Mouse (Mus musculus) liver, embryonic 12.5 days (tissue): ENCODE measurements around the gene Rab11fip3. TPM values are rescaled to one million over a fixed set of nuclear protein-coding genes. Genes with fewer than 3 reads are reported as not detected.

Experiments
- ATAC-seq: fragments of 200-750 bp; cut with Nextera tagmentation; 2 replicates; pipeline ENCODE4 v1.8.0; 2017; ENCODE audit warnings: moderate number of reproducible peaks, mild to moderate bottlenecking, moderate library complexity
- H3K27ac ChIP-seq: fragments of 300-500 bp; sonication (generic); 2 replicates; pipeline ENCODE4 v1.5.1; 2016; ENCODE audit warnings: mild to moderate bottlenecking
- H3K27me3 ChIP-seq: fragments of 300-500 bp; sonication (generic); replicated peaks from 2 replicates; pipeline ENCODE4 v1.6.1; 2016; ENCODE audit warnings: mild to moderate bottlenecking, moderate library complexity
- H3K36me3 ChIP-seq: fragments of 300-500 bp; sonication (generic); 2 replicates; pipeline ENCODE4 v1.6.1; 2016; ENCODE audit warnings: mild to moderate bottlenecking, moderate library complexity
- H3K4me1 ChIP-seq: fragments of 300-500 bp; sonication (generic); 2 replicates; pipeline ENCODE4 v1.6.1; 2016
- H3K4me2 ChIP-seq: fragments of 300-500 bp; sonication (generic); 2 replicates; pipeline ENCODE4 v1.6.1; 2016; ENCODE audit warnings: mild to moderate bottlenecking, moderate library complexity
- H3K4me3 ChIP-seq: fragments of 300-500 bp; sonication (generic); 2 replicates; pipeline ENCODE4 v1.5.1; 2016; ENCODE audit warnings: mild to moderate bottlenecking, moderate library complexity
- H3K9ac ChIP-seq: fragments of 300-500 bp; sonication (generic); 2 replicates; pipeline ENCODE4 v1.6.1; 2016; ENCODE audit warnings: mild to moderate bottlenecking, moderate library complexity
- H3K9me3 ChIP-seq: fragments of 300-500 bp; sonication (generic); replicated peaks from 2 replicates; pipeline ENCODE4 v1.6.1; 2016; ENCODE audit warnings: mild to moderate bottlenecking, moderate library complexity
- WGBS: fragments of 180-500 bp; shearing (Covaris S2); methylation state at CpG from one replicate; pipeline ENCODE4 v1.1.7; 2016; ENCODE audit not compliant: insufficient replicate concordance; 5-methylcytosine and 5-hydroxymethylcytosine counted together
- polyA plus RNA-seq: library from polyadenylated mRNA; unstranded; fragments of >200 nt; fragmentation: Nextera tagmentation; extraction: Ambion mirVana; gene quantifications from 2 replicates; pipeline ENCODE4 v1.2.1, GENCODE M21; 2016

The Rab11fip3 gene
- polyA plus RNA-seq, 1 experiment from 2014 or later = 4.2 TPM

- 0 out of 2 replicates have a peak, but pooled peaks have one; percentile 15 for ATAC-seq
- Histone ChIP-seq H3K4me2 (peak overlapping the region; percentile 4; the same call in 1 of the 2 replicates), H3K27me3 (0 out of 2 replicates have a peak, but pooled peaks cover 7% of the 10 kb centered on the region), H3K4me1 (peaks cover 71% of the 10 kb centered on the region), H3K9ac (no peak overlapping the region), H3K36me3 (peaks cover 11% of the 10 kb centered on the region), H3K9me3 (no peaks in the 10 kb centered on the region), H3K4me3 (no peak overlapping the region), H3K27ac (peak overlapping the region; percentile 46)
- 32% methylated on average over 10 of the region's 10 CpGs for WGBS
Observed at GRCm38 (mm10) chr17:26005731-26006450, 63.5 kb downstream of the Rab11fip3 start.

DNA sequence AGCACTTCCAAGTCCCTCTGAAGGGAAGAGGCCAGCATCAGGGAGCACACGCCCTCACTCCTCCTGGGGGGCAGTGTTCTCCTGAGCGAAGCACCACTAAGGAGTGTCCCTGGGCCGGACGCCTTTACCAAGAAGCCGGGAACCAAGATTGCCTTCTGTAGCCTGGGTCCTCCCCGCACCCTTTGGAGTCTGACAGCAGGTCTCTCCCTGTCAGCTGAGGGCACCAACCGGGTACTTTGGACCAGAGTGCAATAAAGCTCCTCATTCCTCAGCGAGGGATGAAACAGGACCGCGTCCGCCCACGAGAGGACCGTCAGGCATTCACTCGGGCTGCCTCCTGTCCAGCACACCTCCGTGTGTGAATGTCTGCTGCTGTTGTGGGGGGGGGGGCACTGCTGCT is 64.6 kb downstream of the Rab11fip3 start:
- H3K27ac ChIP-seq = no peak overlapping the region
- H3K9me3 ChIP-seq = no peaks in the 10 kb centered on the region
- H3K4me1 ChIP-seq = peaks cover 60% of the 10 kb centered on the region
- no peak overlapping the region for H3K4me2 ChIP-seq
- 0 out of 2 replicates have a peak, but pooled peaks cover 7% of the 10 kb centered on the region for H3K27me3 ChIP-seq
- peaks cover 11% of the 10 kb centered on the region for H3K36me3 ChIP-seq
- WGBS = 85% methylated on average over 15 of the region's 15 CpGs
- H3K4me3 ChIP-seq = no peak overlapping the region
- ATAC-seq = no peak
- no peak overlapping the region for H3K9ac ChIP-seq

DNA sequence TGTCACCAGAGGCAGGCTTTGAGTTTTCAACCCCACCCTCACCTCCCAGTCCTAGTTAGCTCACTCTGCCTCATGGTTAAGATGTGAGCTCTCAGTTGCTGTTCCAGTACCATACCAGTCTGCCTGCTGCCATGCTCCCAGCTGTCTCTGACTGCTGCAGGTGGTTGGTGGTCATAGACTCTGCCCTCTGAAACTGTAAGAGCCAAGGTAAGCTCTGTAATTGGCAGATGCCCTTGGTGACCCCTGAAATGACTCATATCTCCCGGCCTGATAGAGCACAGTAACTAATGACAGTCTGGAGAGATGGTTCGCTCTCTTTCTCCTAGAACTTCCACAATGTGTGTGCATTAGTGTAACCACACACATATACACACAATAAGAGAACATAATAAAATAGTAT is 65.5 kb downstream of the Rab11fip3 start:
- no peak for ATAC-seq
- Histone ChIP-seq H3K9ac (no peak overlapping the region), H3K36me3 (peaks cover 11% of the 10 kb centered on the region), H3K4me2 (no peak overlapping the region), H3K9me3 (no peaks in the 10 kb centered on the region), H3K4me3 (no peak overlapping the region), H3K27me3 (0 out of 2 replicates have a peak, but pooled peaks cover 7% of the 10 kb centered on the region), H3K27ac (no peak overlapping the region), H3K4me1 (peaks cover 51% of the 10 kb centered on the region)
- WGBS = 73% methylated on average over 2 of the region's 2 CpGs

DNA sequence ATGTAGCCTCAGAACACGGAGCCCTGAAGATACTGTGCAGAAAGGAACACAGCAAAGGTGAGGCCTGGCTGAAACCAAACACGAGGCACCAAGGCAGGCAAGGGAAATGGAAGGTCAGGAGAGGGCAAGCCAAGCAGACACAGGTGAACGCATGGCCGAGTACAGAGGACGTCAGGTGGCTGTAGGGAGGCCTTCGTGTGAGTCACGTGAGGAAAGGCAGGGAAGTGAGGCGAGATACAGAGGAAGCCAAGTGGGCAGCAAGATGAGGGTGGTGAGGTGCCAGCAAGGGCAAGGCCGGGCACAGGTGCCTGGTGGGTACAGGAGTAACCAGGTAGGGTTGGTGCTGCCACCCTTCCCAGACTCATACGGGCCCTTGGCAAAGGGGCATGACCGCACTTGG is 70.9 kb downstream of the Rab11fip3 start:
- Histone ChIP-seq H3K4me2 (no peak overlapping the region), H3K9ac (no peak overlapping the region), H3K27me3 (no peaks in the 10 kb centered on the region), H3K4me1 (peaks cover 15% of the 10 kb centered on the region), H3K4me3 (no peak overlapping the region), H3K9me3 (no peaks in the 10 kb centered on the region), H3K27ac (no peak overlapping the region), H3K36me3 (peaks cover 9% of the 10 kb centered on the region)
- WGBS = 78% methylated on average over 11 of the region's 11 CpGs
- no peak for ATAC-seq

GRCm38 (mm10) chr17:25993489-25993888 is 75.9 kb downstream of the Rab11fip3 start:
- no peaks in the 10 kb centered on the region for H3K27me3 ChIP-seq
- peaks cover 22% of the 10 kb centered on the region; the same call in 1 of the 2 replicates for H3K36me3 ChIP-seq
- peaks cover 31% of the 10 kb centered on the region for H3K4me1 ChIP-seq
- H3K4me3 ChIP-seq = no peak overlapping the region
- H3K9ac ChIP-seq = no peak overlapping the region
- ATAC-seq = peak; percentile 66; the same call in 1 of the 2 replicates
- H3K27ac ChIP-seq = no peak overlapping the region
- H3K4me2 ChIP-seq = no peak overlapping the region
- WGBS = 45% methylated on average over 3 of the region's 3 CpGs
- no peaks in the 10 kb centered on the region for H3K9me3 ChIP-seq

DNA sequence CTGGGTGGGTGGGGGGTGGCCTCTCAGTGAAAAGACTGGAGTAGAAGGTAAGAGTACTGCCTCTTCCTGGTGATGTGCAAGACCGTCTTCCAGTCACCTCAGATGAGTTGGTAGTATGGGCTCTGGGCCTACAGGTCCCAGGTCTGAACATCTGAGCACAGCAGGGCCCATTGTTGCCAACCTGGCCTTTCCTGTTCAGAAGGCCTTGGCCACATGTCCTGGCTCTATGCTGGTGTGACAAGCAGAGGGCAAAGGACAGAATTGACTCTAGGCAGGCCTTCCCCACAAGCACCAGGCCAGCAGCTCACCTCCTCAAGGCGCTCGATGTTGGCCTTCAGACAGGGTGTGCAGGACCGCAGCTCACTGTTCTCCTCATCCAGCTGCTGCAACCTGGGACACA is 77.1 kb downstream of the Rab11fip3 start:
- no peak for ATAC-seq
- Histone ChIP-seq H3K9me3 (no peaks in the 10 kb centered on the region), H3K9ac (no peak overlapping the region), H3K36me3 (peaks cover 22% of the 10 kb centered on the region; the same call in 1 of the 2 replicates), H3K4me2 (no peak overlapping the region), H3K27ac (no peak overlapping the region), H3K4me1 (peaks cover 31% of the 10 kb centered on the region), H3K27me3 (no peaks in the 10 kb centered on the region), H3K4me3 (no peak overlapping the region)
- WGBS = 91% methylated on average over 4 of the region's 4 CpGs

- peak overlapping the region; percentile 13; the same call in 1 of the 2 replicates for H3K27ac ChIP-seq
- peaks cover 5% of the 10 kb centered on the region for H3K27me3 ChIP-seq
- 15% methylated on average over 5 of the region's 5 CpGs for WGBS
- peaks cover 42% of the 10 kb centered on the region for H3K4me1 ChIP-seq
- no peak overlapping the region for H3K9ac ChIP-seq
- peaks cover 22% of the 10 kb centered on the region; the same call in 1 of the 2 replicates for H3K36me3 ChIP-seq
- H3K4me2 ChIP-seq = no peak overlapping the region
- no peak for ATAC-seq
- H3K4me3 ChIP-seq = no peak overlapping the region
- no peaks in the 10 kb centered on the region for H3K9me3 ChIP-seq
Observed at GRCm38 (mm10) chr17:25990331-25990730, 79.0 kb downstream of the Rab11fip3 start.

DNA sequence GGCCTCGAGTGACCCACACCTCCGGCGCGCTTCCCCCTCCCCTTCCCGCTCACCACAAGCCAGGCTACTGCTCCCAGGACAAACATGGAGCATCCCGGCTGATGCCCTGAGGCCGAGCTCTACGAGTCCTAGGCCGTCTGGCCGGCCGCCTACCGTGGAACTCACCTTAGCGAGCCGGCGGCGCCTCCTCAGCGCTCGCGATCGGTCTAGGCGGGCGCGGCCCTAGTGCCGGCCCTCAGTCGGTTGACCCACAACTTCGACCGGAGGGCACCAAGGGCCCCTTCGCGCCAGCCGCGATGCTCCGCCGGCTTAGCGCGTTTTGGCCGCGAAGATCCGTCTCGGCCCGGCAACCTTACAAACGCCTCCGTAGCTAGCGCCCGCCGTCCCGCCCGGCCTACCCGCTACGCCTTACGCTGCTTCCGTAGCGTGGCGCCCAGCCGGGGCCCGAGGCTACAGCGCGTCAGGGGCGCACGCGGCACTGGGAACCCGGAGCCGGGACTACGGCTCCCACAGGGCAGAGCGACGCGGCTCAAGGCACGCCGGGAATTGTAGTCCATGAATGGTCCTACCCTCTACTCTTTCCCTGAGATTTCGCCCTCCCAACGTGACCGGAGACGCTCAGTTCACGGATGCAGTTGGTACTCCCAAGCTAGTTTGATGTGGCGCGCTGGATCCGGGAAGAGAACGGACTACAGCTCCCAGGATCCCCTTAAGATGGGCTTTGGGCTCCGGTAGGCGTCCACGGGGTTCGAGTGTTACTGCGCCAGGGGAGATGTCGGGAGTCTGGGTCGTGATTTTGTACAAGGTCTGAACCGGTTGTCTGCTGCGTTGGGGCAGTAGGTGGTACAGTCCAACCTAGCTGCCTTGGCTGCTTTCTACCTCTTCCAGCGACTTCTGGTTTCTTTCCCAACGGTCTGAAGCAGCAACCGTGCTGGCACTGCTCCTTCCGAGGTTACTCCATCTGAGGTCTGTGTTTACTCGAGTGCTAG is 83.8 kb downstream of the Rab11fip3 start, which contains the start of gene Capn15:
Capn15 (minus strand) TSS at position 491 of the 989 bp plus-strand sequence.
- peak; percentile 96 for ATAC-seq
- Histone ChIP-seq H3K27ac (peak within 1 kb of the TSS; percentile 85), H3K4me3 (peak within 1 kb of the TSS; percentile 91), H3K4me2 (peak within 1 kb of the TSS; percentile 96), H3K9ac (peak within 1 kb of the TSS; percentile 92), H3K4me1 (peaks cover 67% of the 10 kb centered on the region), H3K27me3 (peaks cover 5% of the 10 kb centered on the region), H3K9me3 (no peaks in the 10 kb centered on the region), H3K36me3 (0 out of 2 replicates have a peak, but pooled peaks cover under 1% of the 10 kb centered on the region)
- under 1% methylated on average over 90 of the region's 91 CpGs for WGBS

DNA sequence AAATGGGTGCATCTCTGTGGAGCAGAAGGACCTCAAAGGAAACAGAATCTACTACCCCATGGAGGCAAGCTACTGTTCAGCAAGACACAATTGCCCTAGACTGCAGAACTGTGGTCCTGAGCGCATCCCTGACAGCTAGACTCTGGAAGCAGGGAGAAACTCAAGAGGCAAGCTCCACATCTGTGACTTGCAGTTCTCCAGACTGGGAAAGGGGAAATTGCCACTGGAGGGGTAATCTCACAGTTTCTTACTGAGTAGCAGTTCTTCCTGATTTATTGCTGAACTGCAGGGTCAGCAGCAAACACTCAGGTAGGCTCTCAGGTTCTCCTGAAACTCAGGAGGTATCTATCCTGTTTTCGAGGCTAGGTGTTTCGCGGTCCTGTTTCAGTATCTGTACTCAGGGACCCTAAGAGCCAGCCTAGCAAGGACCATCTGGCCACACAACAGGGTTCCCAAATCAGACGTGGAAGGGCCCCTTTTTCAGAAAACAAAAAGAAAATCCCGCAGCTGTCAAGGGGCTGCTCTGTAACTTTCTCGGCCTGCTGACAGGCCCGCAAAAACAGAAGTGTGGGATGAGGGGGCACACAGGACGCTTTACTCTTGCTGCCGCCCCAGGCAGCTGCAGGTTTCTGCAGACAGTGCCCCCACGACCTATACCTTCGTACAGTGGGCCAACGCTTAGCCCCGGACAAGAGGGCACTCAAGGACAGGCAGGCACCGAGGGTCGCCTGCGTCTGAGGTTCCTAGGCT is 84.6 kb downstream of the Rab11fip3 start:
- Histone ChIP-seq H3K9ac (peak overlapping the region; percentile 92), H3K27ac (peak overlapping the region; percentile 85), H3K4me1 (peaks cover 67% of the 10 kb centered on the region), H3K9me3 (no peaks in the 10 kb centered on the region), H3K4me3 (peak overlapping the region; percentile 91), H3K36me3 (no peaks in the 10 kb centered on the region), H3K4me2 (peak overlapping the region; percentile 96), H3K27me3 (peaks cover 5% of the 10 kb centered on the region)
- WGBS = 9% methylated on average over 17 of the region's 17 CpGs
- no peak for ATAC-seq

DNA sequence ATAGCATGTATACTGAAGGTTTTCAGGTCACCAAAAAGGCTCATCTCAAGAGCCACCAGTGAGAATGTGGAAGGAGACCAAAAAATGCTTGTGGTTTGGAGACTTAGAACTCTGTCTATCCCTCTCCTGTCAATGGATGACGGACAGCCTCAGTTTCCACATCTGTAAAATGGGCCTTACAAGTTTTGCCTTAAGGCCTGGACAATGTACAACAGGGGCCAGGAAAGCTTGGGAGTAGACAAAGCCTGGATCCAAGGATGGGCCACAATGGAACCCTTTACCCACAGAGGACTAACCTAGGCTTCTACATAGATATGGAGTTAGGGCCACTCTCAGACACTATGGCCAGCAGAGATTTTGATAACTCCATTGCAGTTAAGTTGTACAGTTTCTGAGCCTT is 85.3 kb downstream of the Rab11fip3 start:
- peak overlapping the region; percentile 96 for H3K4me2 ChIP-seq
- H3K36me3 ChIP-seq = no peaks in the 10 kb centered on the region
- H3K4me1 ChIP-seq = peaks cover 70% of the 10 kb centered on the region
- H3K9me3 ChIP-seq = no peaks in the 10 kb centered on the region
- peak overlapping the region; percentile 91 for H3K4me3 ChIP-seq
- 0 out of 2 replicates have a peak overlapping the region, but pooled peaks have one; percentile 85 for H3K27ac ChIP-seq
- ATAC-seq = no peak
- H3K27me3 ChIP-seq = peaks cover 5% of the 10 kb centered on the region
- WGBS = 76% methylated on average over 1 of the region's 1 CpGs
- H3K9ac ChIP-seq = peak overlapping the region; percentile 92

GRCm38 (mm10) chr17:25982913-25983312 is 86.4 kb downstream of the Rab11fip3 start:
- Histone ChIP-seq H3K27ac (0 out of 2 replicates have a peak overlapping the region, but pooled peaks have one; percentile 22), H3K4me2 (peak overlapping the region; percentile 96; the same call in 1 of the 2 replicates), H3K9ac (peak overlapping the region; percentile 3; the same call in 1 of the 2 replicates), H3K27me3 (peaks cover 5% of the 10 kb centered on the region), H3K4me3 (no peak overlapping the region), H3K36me3 (peaks cover 5% of the 10 kb centered on the region), H3K4me1 (peaks cover 76% of the 10 kb centered on the region), H3K9me3 (no peaks in the 10 kb centered on the region)
- WGBS = 86% methylated on average over 3 of the region's 3 CpGs
- no peak for ATAC-seq
